Mouse (Mus musculus): ENCODE results near the gene Zmiz1. TPM values are rescaled to one million over a fixed set of nuclear protein-coding genes. Genes with fewer than 3 reads are reported as not detected.

Zmiz1 gene
- total and polyA plus RNA-seq, 2 experiments from 2014 or later = 38.0 to 75.6 TPM

DNA sequence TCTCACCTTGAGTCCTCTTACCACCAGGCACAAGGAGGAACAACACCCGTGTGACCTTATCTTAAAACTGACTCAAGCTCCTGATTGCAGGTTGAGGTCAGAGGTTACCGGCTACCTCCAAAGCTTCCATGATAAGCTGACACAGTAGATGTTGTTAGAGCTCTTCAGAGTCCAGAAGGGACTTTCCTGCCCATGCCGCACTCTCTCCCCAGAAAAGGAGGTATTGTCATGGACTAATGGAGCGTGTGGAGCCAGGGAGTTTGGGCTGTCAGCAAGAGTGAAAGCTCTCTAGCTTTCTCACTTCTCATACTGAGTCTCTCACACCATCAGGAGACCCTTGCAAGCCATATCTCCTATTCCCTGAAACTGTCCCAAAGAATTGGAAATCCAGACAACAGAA, 158.3 kb downstream of the Zmiz1 start:
- Histone ChIP-seq H3K4me3 (ENCODE audit: low read depth, low read length) (no peak overlapping the region), H3K4me1 (ENCODE audit: insufficient read depth) (peaks cover 10% of the 10 kb centered on the region; the same call in 1 of the 2 replicates), H3K9me3 (ENCODE audit: low read length) (no peaks in the 10 kb centered on the region), H3K27me3 (ENCODE audit: insufficient read depth, low read length) (no peaks in the 10 kb centered on the region), H3K36me3 (ENCODE audit: insufficient read depth) (0 out of 2 replicates have a peak, but pooled peaks cover 3% of the 10 kb centered on the region), H3K9ac (no peak overlapping the region), H3K4me2 (ENCODE audit: low read depth) (no peak overlapping the region), H3K27ac (ENCODE audit: low read depth, low read length) (no peak overlapping the region)
- ATAC-seq = no peak
- no peak for TF ChIP-seq CTCF (IDR thresholded peaks at IDR 0.05; ENCODE audit: low read depth)
- no peak for DNase-seq
- 43% methylated on average over 4 of the region's 4 CpGs for WGBS

DNA sequence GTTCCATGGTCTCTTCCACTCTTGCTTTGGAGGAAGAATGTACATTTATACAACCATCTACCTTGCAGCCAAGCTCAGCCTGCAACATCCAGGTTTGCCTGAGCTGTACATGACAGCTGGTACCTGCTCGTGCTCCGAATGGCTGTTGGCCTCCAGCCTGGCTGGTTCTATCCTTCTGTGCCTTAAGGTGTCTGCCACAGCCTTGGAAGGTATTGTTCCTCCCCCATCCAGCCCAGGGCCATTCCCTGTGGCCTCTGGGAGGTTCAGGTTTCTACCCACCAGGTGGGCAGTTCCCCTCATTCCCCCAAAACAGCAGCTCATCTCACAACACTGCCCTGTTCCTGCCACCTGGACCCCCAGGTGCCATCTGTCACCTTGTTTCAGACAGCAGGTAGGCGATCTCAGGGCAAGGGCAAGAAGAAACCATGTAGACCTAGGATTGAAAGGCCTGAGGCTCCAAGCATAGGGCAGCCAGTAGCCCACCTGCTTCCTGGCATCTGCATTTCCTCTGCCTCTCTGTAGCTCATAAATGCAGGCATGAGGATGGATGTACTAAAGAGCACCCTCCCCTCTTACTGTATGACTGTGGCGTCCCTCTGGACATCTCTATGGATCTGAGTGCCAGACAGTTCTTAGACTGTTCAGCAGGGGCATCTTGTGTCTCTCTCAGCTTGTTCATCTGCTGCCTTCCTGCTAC, 160.2 kb downstream of the Zmiz1 start:
- 66% methylated on average over 4 of the region's 4 CpGs for WGBS
- ATAC-seq (peak; percentile 16; the same call in 1 of the 2 replicates), DNase-seq (no peak)
- H3K36me3 ChIP-seq (ENCODE audit: insufficient read depth) = 0 out of 2 replicates have a peak, but pooled peaks cover 3% of the 10 kb centered on the region
- H3K9ac ChIP-seq = no peak overlapping the region
- no peaks in the 10 kb centered on the region for H3K27me3 ChIP-seq (ENCODE audit: insufficient read depth, low read length)
- no peaks in the 10 kb centered on the region for H3K9me3 ChIP-seq (ENCODE audit: low read length)
- TF ChIP-seq CTCF (IDR thresholded peaks at IDR 0.05; ENCODE audit: low read depth) = no peak
- no peak overlapping the region for H3K4me3 ChIP-seq (ENCODE audit: low read depth, low read length)
- 0 out of 2 replicates have a peak overlapping the region, but pooled peaks have one; percentile 21 for H3K27ac ChIP-seq (ENCODE audit: low read depth, low read length)
- H3K4me1 ChIP-seq (ENCODE audit: insufficient read depth) = peaks cover 10% of the 10 kb centered on the region; the same call in 1 of the 2 replicates
- H3K4me2 ChIP-seq (ENCODE audit: low read depth) = no peak overlapping the region

DNA sequence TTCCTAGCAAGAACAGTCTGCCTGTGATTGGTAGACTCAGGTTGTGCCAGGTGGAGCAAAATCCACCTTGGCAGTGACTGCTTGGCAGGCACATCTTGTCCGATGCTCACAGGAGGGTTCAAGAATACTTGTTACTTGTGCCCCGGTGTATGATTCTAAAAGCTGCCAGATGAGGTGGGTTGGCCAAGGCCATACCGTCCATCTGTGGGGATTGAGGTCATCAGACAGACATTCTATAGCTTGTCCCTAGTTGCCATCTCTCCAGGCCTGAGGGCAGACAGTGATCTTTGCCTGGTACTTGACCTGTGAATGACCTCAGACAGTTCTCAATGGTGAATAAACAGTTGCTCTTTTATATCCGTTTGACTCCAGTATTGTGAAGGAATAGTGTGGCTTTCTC, 161.8 kb downstream of the Zmiz1 start:
- no peaks in the 10 kb centered on the region for H3K27me3 ChIP-seq (ENCODE audit: insufficient read depth, low read length)
- no peak for TF ChIP-seq CTCF (IDR thresholded peaks at IDR 0.05; ENCODE audit: low read depth)
- H3K4me2 ChIP-seq (ENCODE audit: low read depth) = no peak overlapping the region
- ATAC-seq (no peak), DNase-seq (no peak)
- no peaks in the 10 kb centered on the region for H3K9me3 ChIP-seq (ENCODE audit: low read length)
- WGBS = 66% methylated on average over 4 of the region's 4 CpGs
- no peak overlapping the region for H3K9ac ChIP-seq
- H3K36me3 ChIP-seq (ENCODE audit: insufficient read depth) = 0 out of 2 replicates have a peak, but pooled peaks cover 3% of the 10 kb centered on the region
- H3K4me3 ChIP-seq (ENCODE audit: low read depth, low read length) = no peak overlapping the region
- peaks cover 10% of the 10 kb centered on the region; the same call in 1 of the 2 replicates for H3K4me1 ChIP-seq (ENCODE audit: insufficient read depth)
- no peak overlapping the region for H3K27ac ChIP-seq (ENCODE audit: low read depth, low read length)

DNA sequence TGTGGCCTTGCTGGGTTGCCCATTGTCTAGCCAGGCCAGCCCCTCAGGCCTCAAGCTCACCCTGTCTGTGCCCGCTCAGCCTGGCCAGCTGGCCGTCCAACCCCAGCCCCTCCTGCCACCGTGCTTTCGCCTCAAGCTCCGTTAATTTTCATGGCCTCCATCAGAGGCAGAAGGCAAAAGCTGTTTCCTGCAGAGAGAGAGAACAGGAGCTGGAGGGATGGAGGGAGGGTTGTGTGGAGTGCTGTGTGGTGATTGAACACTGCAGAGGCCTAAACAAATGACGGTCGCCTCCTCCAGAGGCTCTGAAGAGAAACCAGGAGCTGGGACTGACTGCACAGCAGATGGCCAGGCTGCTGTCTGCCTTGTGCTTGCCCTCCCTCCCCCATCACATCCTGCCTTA, 164.7 kb downstream of the Zmiz1 start:
- Histone ChIP-seq H3K9ac (no peak overlapping the region), H3K4me2 (ENCODE audit: low read depth) (no peak overlapping the region), H3K4me3 (ENCODE audit: low read depth, low read length) (no peak overlapping the region), H3K27ac (ENCODE audit: low read depth, low read length) (0 out of 2 replicates have a peak overlapping the region, but pooled peaks have one; percentile 50), H3K36me3 (ENCODE audit: insufficient read depth) (no peaks in the 10 kb centered on the region), H3K27me3 (ENCODE audit: insufficient read depth, low read length) (no peaks in the 10 kb centered on the region), H3K4me1 (ENCODE audit: insufficient read depth) (peaks cover 7% of the 10 kb centered on the region; the same call in 1 of the 2 replicates), H3K9me3 (ENCODE audit: low read length) (no peaks in the 10 kb centered on the region)
- ATAC-seq (peak; percentile 48), DNase-seq (no peak)
- WGBS = 31% methylated on average over 7 of the region's 7 CpGs
- TF ChIP-seq CTCF (IDR thresholded peaks at IDR 0.05; ENCODE audit: low read depth) = no peak

DNA sequence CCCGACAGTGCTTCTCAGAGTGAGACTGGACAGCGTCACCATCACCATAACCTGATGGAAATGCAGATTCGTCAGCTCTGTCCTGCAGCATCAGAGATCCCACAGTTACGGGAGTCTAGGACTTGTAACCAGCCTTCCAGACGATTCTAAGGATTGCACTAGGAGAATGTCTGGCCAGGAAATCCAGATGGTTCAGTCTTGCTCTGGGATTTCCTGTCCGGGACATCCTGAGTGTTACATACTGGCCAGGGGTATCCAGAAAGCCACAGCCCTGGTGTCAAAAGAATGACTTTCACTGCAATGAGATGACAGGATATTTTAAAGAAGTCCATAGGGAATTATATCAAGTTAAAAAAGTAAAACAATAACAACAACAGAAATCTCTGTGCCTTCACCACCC, 165.7 kb downstream of the Zmiz1 start:
- Histone ChIP-seq H3K4me2 (ENCODE audit: low read depth) (no peak overlapping the region), H3K9me3 (ENCODE audit: low read length) (no peaks in the 10 kb centered on the region), H3K27me3 (ENCODE audit: insufficient read depth, low read length) (no peaks in the 10 kb centered on the region), H3K9ac (no peak overlapping the region), H3K36me3 (ENCODE audit: insufficient read depth) (peaks cover 3% of the 10 kb centered on the region; the same call in 1 of the 2 replicates), H3K27ac (ENCODE audit: low read depth, low read length) (no peak overlapping the region), H3K4me3 (ENCODE audit: low read depth, low read length) (no peak overlapping the region), H3K4me1 (ENCODE audit: insufficient read depth) (peaks cover 2% of the 10 kb centered on the region)
- DNase-seq (no peak), ATAC-seq (no peak)
- no peak for TF ChIP-seq CTCF (IDR thresholded peaks at IDR 0.05; ENCODE audit: low read depth)
- whole genome bisulfite sequencing = 81% methylated on average over 6 of the region's 6 CpGs

DNA sequence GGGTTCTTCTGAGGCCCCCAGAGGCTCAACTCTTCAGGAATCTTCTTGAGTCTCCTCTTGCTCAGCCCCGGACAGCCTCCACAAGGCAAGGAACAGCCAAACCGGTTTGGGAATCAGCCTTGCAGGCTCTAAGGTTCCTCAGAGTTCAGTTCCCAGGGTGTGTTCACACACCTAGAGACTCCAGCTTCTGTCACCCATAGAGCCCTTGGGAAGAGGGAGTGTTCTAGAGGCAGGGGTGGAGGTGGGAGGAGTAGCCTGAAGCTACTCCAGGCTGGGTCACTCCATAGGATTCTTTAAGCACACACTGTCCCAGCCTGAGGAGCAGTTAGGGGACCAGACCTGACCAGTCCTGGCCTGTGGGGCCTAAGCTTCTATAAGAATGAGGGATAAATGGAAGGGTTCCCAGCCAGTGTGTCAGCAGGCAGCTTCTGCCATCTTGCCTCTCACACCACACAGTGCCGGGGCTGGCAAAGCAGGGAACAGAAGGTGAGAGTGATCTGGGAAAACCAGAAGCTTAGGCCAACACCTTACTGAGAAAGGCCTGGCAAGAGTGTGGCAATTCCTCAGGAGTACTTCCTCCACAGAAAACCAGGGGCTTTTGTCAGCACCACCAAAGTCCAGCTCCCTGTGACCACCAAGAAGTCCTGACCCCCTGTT, 168.7 kb downstream of the Zmiz1 start:
- Histone ChIP-seq H3K9ac (no peak overlapping the region), H3K4me1 (ENCODE audit: insufficient read depth) (peaks cover 6% of the 10 kb centered on the region; the same call in 1 of the 2 replicates), H3K27ac (ENCODE audit: low read depth, low read length) (no peak overlapping the region), H3K36me3 (ENCODE audit: insufficient read depth) (peaks cover 3% of the 10 kb centered on the region; the same call in 1 of the 2 replicates), H3K27me3 (ENCODE audit: insufficient read depth, low read length) (no peaks in the 10 kb centered on the region), H3K4me2 (ENCODE audit: low read depth) (no peak overlapping the region), H3K4me3 (ENCODE audit: low read depth, low read length) (no peak overlapping the region), H3K9me3 (ENCODE audit: low read length) (no peaks in the 10 kb centered on the region)
- DNase-seq (no peak), ATAC-seq (no peak)
- no peak for TF ChIP-seq CTCF (IDR thresholded peaks at IDR 0.05; ENCODE audit: low read depth)
- 77% methylated on average over 3 of the region's 3 CpGs for WGBS
